Mouse (Mus musculus): ENCODE measurements at regions not wholly inside any gene's neighbourhood (a gene's known extent, or its start where the extent isn't known, plus 50 kb on each side); places are given as distances from the start of the nearest gene placed in this dataset.
A peak's percentile ranks its signal among the peaks of the same experiment; 100 is the strongest.

GRCm38 (mm10) chr17:4296521-4297155, 600.6 kb upstream of the Nox3 start:
- DNase-seq (ENCODE audit: low spot score in 2 of 2) = peak in 1 of 2 experiments; percentile 6

GRCm38 (mm10) chr17:4297156-4297535, 601.1 kb upstream of the Nox3 start:
- DNase-seq (ENCODE audit: low spot score in 2 of 2) = no peak

- DNase-seq (ENCODE audit: low spot score in 2 of 2) = no peak
These were observed 605.2 kb upstream of the Nox3 start for GRCm38 (mm10) chr17:4301142-4301853.

GRCm38 (mm10) chr17:4311785-4312379, 615.8 kb upstream of the Nox3 start:
- no peak for DNase-seq (ENCODE audit: low spot score in 2 of 2)

GRCm38 (mm10) chr17:4319141-4319540, 623.1 kb upstream of the Nox3 start:
- DNase-seq (ENCODE audit: low spot score in 2 of 2) = no peak

- DNase-seq (ENCODE audit: low spot score in 2 of 2) = no peak
These were observed 632.7 kb upstream of the Nox3 start for GRCm38 (mm10) chr17:4328810-4329209.

- DNase-seq (ENCODE audit: low spot score in 2 of 2) = no peak
These were observed 635.6 kb upstream of the Nox3 start for GRCm38 (mm10) chr17:4331650-4332049.

- DNase-seq (ENCODE audit: low spot score in 2 of 2) = no peak
These were observed 637.0 kb upstream of the Nox3 start for GRCm38 (mm10) chr17:4333091-4333490.

GRCm38 (mm10) chr17:4353018-4353417, 641.1 kb upstream of the Arid1b start:
- DNase-seq (ENCODE audit: low spot score in 2 of 2) = no peak

- peak; percentile 16 to 22 for DNase-seq (ENCODE audit: low spot score in 2 of 2)
These were observed 638.5 kb upstream of the Arid1b start for GRCm38 (mm10) chr17:4355506-4356218.

- DNase-seq (ENCODE audit: low spot score in 2 of 2) = no peak
These were observed 633.5 kb upstream of the Arid1b start for GRCm38 (mm10) chr17:4360413-4361320.

- no peak for DNase-seq (ENCODE audit: low spot score in 2 of 2)
These were observed 628.3 kb upstream of the Arid1b start for GRCm38 (mm10) chr17:4365811-4366210.

- DNase-seq (ENCODE audit: low spot score in 2 of 2) = no peak
These were observed 613.7 kb upstream of the Arid1b start for GRCm38 (mm10) chr17:4380449-4380848.

GRCm38 (mm10) chr17:4380873-4381272, 613.3 kb upstream of the Arid1b start:
- DNase-seq (ENCODE audit: low spot score in 2 of 2) = no peak

GRCm38 (mm10) chr17:4381896-4382685, 612.0 kb upstream of the Arid1b start:
- no peak for DNase-seq (ENCODE audit: low spot score in 2 of 2)

GRCm38 (mm10) chr17:4382716-4383115, 611.4 kb upstream of the Arid1b start:
- DNase-seq (ENCODE audit: low spot score in 2 of 2) = no peak

- no peak for DNase-seq (ENCODE audit: low spot score in 2 of 2)
These were observed 606.5 kb upstream of the Arid1b start for GRCm38 (mm10) chr17:4387616-4388015.

GRCm38 (mm10) chr17:4390012-4390411, 604.1 kb upstream of the Arid1b start:
- DNase-seq (ENCODE audit: low spot score in 2 of 2) = no peak

- no peak for DNase-seq (ENCODE audit: low spot score in 2 of 2)
These were observed 603.6 kb upstream of the Arid1b start for GRCm38 (mm10) chr17:4390577-4390976.

- DNase-seq (ENCODE audit: low spot score in 2 of 2) = no peak
These were observed 602.9 kb upstream of the Arid1b start for GRCm38 (mm10) chr17:4391210-4391609.
